Mouse (Mus musculus): ENCODE data around the gene Ampd2. TPM values are rescaled to one million over a fixed set of nuclear protein-coding genes. Genes with fewer than 3 reads are reported as not detected.
A peak's percentile ranks its signal among the peaks of the same experiment; 100 is the strongest.

Gene Ampd2
- polyA plus RNA-seq, 1 experiment from 2014 or later = 45.1 TPM

- H3K4me3 ChIP-seq (ENCODE audit: low read depth, low read length) = no peak overlapping the region
- no peak overlapping the region for H3K9ac ChIP-seq (ENCODE audit: low read length)
- no peak for DNase-seq (ENCODE audit: low spot score)
- no peaks in the 10 kb centered on the region for H3K36me3 ChIP-seq (ENCODE audit: control insufficient read depth, insufficient read depth, low read length)
- H3K4me1 ChIP-seq (replicated peaks; ENCODE audit: control insufficient read depth, insufficient read depth, low read length) = no peaks in the 10 kb centered on the region; the same call in 1 of the 2 replicates
- ATAC-seq (replicated peaks; ENCODE audit: low FRiP score) = no peak
- 87% methylated on average over 6 of the region's 6 CpGs for WGBS
- no peak overlapping the region for H3K4me2 ChIP-seq (ENCODE audit: low read depth, low read length, severe bottlenecking)
- no peak overlapping the region for H3K27ac ChIP-seq (ENCODE audit: low read depth, low read length)
- H3K9me3 ChIP-seq (ENCODE audit: control insufficient read depth, low read length) = no peaks in the 10 kb centered on the region
- H3K27me3 ChIP-seq (ENCODE audit: control insufficient read depth, insufficient read depth, low read length) = no peaks in the 10 kb centered on the region
Observed at GRCm38 (mm10) chr3:108102075-108102474, 15.6 kb upstream of the Ampd2 start.

GRCm38 (mm10) chr3:108101594-108101993, 15.1 kb upstream of the Ampd2 start:
- Histone ChIP-seq H3K4me2 (ENCODE audit: low read depth, low read length, severe bottlenecking) (no peak overlapping the region), H3K4me1 (replicated peaks; ENCODE audit: control insufficient read depth, insufficient read depth, low read length) (no peaks in the 10 kb centered on the region; the same call in 1 of the 2 replicates), H3K4me3 (ENCODE audit: low read depth, low read length) (no peak overlapping the region), H3K36me3 (ENCODE audit: control insufficient read depth, insufficient read depth, low read length) (no peaks in the 10 kb centered on the region), H3K27ac (ENCODE audit: low read depth, low read length) (no peak overlapping the region), H3K9me3 (ENCODE audit: control insufficient read depth, low read length) (no peaks in the 10 kb centered on the region), H3K27me3 (ENCODE audit: control insufficient read depth, insufficient read depth, low read length) (no peaks in the 10 kb centered on the region), H3K9ac (ENCODE audit: low read length) (no peak overlapping the region)
- ATAC-seq (replicated peaks; ENCODE audit: low FRiP score) (no peak), DNase-seq (ENCODE audit: low spot score) (no peak)
- WGBS = 56% methylated on average over 3 of the region's 3 CpGs

GRCm38 (mm10) chr3:108098316-108098715, 11.9 kb upstream of the Ampd2 start:
- Histone ChIP-seq H3K4me2 (ENCODE audit: low read depth, low read length, severe bottlenecking) (no peak overlapping the region), H3K4me3 (ENCODE audit: low read depth, low read length) (no peak overlapping the region), H3K9ac (ENCODE audit: low read length) (no peak overlapping the region), H3K4me1 (replicated peaks; ENCODE audit: control insufficient read depth, insufficient read depth, low read length) (no peaks in the 10 kb centered on the region; the same call in 1 of the 2 replicates), H3K27me3 (ENCODE audit: control insufficient read depth, insufficient read depth, low read length) (no peaks in the 10 kb centered on the region), H3K9me3 (ENCODE audit: control insufficient read depth, low read length) (no peaks in the 10 kb centered on the region), H3K27ac (ENCODE audit: low read depth, low read length) (no peak overlapping the region), H3K36me3 (ENCODE audit: control insufficient read depth, insufficient read depth, low read length) (no peaks in the 10 kb centered on the region)
- WGBS = 80% methylated on average over 6 of the region's 6 CpGs
- DNase-seq (ENCODE audit: low spot score) = no peak
- no peak for ATAC-seq (replicated peaks; ENCODE audit: low FRiP score)

GRCm38 (mm10) chr3:108097656-108098055, 11.2 kb upstream of the Ampd2 start:
- H3K27me3 ChIP-seq (ENCODE audit: control insufficient read depth, insufficient read depth, low read length) = no peaks in the 10 kb centered on the region
- no peaks in the 10 kb centered on the region; the same call in 1 of the 2 replicates for H3K4me1 ChIP-seq (replicated peaks; ENCODE audit: control insufficient read depth, insufficient read depth, low read length)
- DNase-seq (ENCODE audit: low spot score) (no peak), ATAC-seq (replicated peaks; ENCODE audit: low FRiP score) (no peak)
- H3K4me3 ChIP-seq (ENCODE audit: low read depth, low read length) = no peak overlapping the region
- no peaks in the 10 kb centered on the region for H3K9me3 ChIP-seq (ENCODE audit: control insufficient read depth, low read length)
- no peak overlapping the region for H3K9ac ChIP-seq (ENCODE audit: low read length)
- no peak overlapping the region for H3K4me2 ChIP-seq (ENCODE audit: low read depth, low read length, severe bottlenecking)
- no peaks in the 10 kb centered on the region for H3K36me3 ChIP-seq (ENCODE audit: control insufficient read depth, insufficient read depth, low read length)
- 83% methylated on average over 8 of the region's 8 CpGs for WGBS
- H3K27ac ChIP-seq (ENCODE audit: low read depth, low read length) = no peak overlapping the region

GRCm38 (mm10) chr3:108096726-108097125, 10.3 kb upstream of the Ampd2 start:
- Histone ChIP-seq H3K9me3 (ENCODE audit: control insufficient read depth, low read length) (no peaks in the 10 kb centered on the region), H3K4me1 (replicated peaks; ENCODE audit: control insufficient read depth, insufficient read depth, low read length) (no peaks in the 10 kb centered on the region; the same call in 1 of the 2 replicates), H3K9ac (ENCODE audit: low read length) (no peak overlapping the region), H3K27ac (ENCODE audit: low read depth, low read length) (0 out of 2 replicates have a peak overlapping the region, but pooled peaks have one; percentile 34), H3K4me3 (ENCODE audit: low read depth, low read length) (no peak overlapping the region), H3K27me3 (ENCODE audit: control insufficient read depth, insufficient read depth, low read length) (no peaks in the 10 kb centered on the region), H3K36me3 (ENCODE audit: control insufficient read depth, insufficient read depth, low read length) (no peaks in the 10 kb centered on the region), H3K4me2 (ENCODE audit: low read depth, low read length, severe bottlenecking) (no peak overlapping the region)
- ATAC-seq (replicated peaks; ENCODE audit: low FRiP score) (no peak), DNase-seq (ENCODE audit: low spot score) (no peak)
- WGBS = 87% methylated on average over 10 of the region's 10 CpGs

- ATAC-seq (replicated peaks; ENCODE audit: low FRiP score) (no peak), DNase-seq (ENCODE audit: low spot score) (no peak)
- Histone ChIP-seq H3K4me1 (replicated peaks; ENCODE audit: control insufficient read depth, insufficient read depth, low read length) (no peaks in the 10 kb centered on the region), H3K27me3 (ENCODE audit: control insufficient read depth, insufficient read depth, low read length) (no peaks in the 10 kb centered on the region), H3K9me3 (ENCODE audit: control insufficient read depth, low read length) (no peaks in the 10 kb centered on the region), H3K4me2 (ENCODE audit: low read depth, low read length, severe bottlenecking) (no peak overlapping the region), H3K9ac (ENCODE audit: low read length) (no peak overlapping the region), H3K4me3 (ENCODE audit: low read depth, low read length) (no peak overlapping the region), H3K36me3 (ENCODE audit: control insufficient read depth, insufficient read depth, low read length) (no peaks in the 10 kb centered on the region), H3K27ac (ENCODE audit: low read depth, low read length) (no peak overlapping the region)
- 81% methylated on average over 8 of the region's 8 CpGs for WGBS
Observed at GRCm38 (mm10) chr3:108096226-108096625, 9.8 kb upstream of the Ampd2 start.

GRCm38 (mm10) chr3:108094976-108095760, 8.7 kb upstream of the Ampd2 start:
- H3K4me1 ChIP-seq (replicated peaks; ENCODE audit: control insufficient read depth, insufficient read depth, low read length) = no peaks in the 10 kb centered on the region
- no peak overlapping the region for H3K9ac ChIP-seq (ENCODE audit: low read length)
- no peaks in the 10 kb centered on the region for H3K36me3 ChIP-seq (ENCODE audit: control insufficient read depth, insufficient read depth, low read length)
- WGBS = 92% methylated on average over 12 of the region's 12 CpGs
- DNase-seq (ENCODE audit: low spot score) = no peak
- no peak overlapping the region for H3K4me3 ChIP-seq (ENCODE audit: low read depth, low read length)
- H3K27ac ChIP-seq (ENCODE audit: low read depth, low read length) = no peak overlapping the region
- H3K4me2 ChIP-seq (ENCODE audit: low read depth, low read length, severe bottlenecking) = no peak overlapping the region
- ATAC-seq (replicated peaks; ENCODE audit: low FRiP score) = no peak
- no peaks in the 10 kb centered on the region for H3K9me3 ChIP-seq (ENCODE audit: control insufficient read depth, low read length)
- no peaks in the 10 kb centered on the region for H3K27me3 ChIP-seq (ENCODE audit: control insufficient read depth, insufficient read depth, low read length)

GRCm38 (mm10) chr3:108094146-108094545, 7.7 kb upstream of the Ampd2 start:
- H3K9me3 ChIP-seq (ENCODE audit: control insufficient read depth, low read length) = no peaks in the 10 kb centered on the region
- WGBS = 66% methylated on average over 1 of the region's 1 CpGs
- H3K27ac ChIP-seq (ENCODE audit: low read depth, low read length) = no peak overlapping the region
- H3K9ac ChIP-seq (ENCODE audit: low read length) = no peak overlapping the region
- H3K4me3 ChIP-seq (ENCODE audit: low read depth, low read length) = no peak overlapping the region
- DNase-seq (ENCODE audit: low spot score) (no peak), ATAC-seq (replicated peaks; ENCODE audit: low FRiP score) (no peak)
- H3K36me3 ChIP-seq (ENCODE audit: control insufficient read depth, insufficient read depth, low read length) = no peaks in the 10 kb centered on the region
- H3K4me1 ChIP-seq (replicated peaks; ENCODE audit: control insufficient read depth, insufficient read depth, low read length) = no peaks in the 10 kb centered on the region
- H3K4me2 ChIP-seq (ENCODE audit: low read depth, low read length, severe bottlenecking) = no peak overlapping the region
- no peaks in the 10 kb centered on the region for H3K27me3 ChIP-seq (ENCODE audit: control insufficient read depth, insufficient read depth, low read length)

GRCm38 (mm10) chr3:108093306-108093705, 6.9 kb upstream of the Ampd2 start:
- no peak overlapping the region for H3K27ac ChIP-seq (ENCODE audit: low read depth, low read length)
- no peaks in the 10 kb centered on the region for H3K9me3 ChIP-seq (ENCODE audit: control insufficient read depth, low read length)
- H3K4me2 ChIP-seq (ENCODE audit: low read depth, low read length, severe bottlenecking) = no peak overlapping the region
- H3K36me3 ChIP-seq (ENCODE audit: control insufficient read depth, insufficient read depth, low read length) = no peaks in the 10 kb centered on the region
- no peak overlapping the region for H3K9ac ChIP-seq (ENCODE audit: low read length)
- no peaks in the 10 kb centered on the region for H3K4me1 ChIP-seq (replicated peaks; ENCODE audit: control insufficient read depth, insufficient read depth, low read length)
- 50% methylated on average over 6 of the region's 6 CpGs for WGBS
- ATAC-seq (replicated peaks; ENCODE audit: low FRiP score) = no peak
- H3K4me3 ChIP-seq (ENCODE audit: low read depth, low read length) = no peak overlapping the region
- no peaks in the 10 kb centered on the region for H3K27me3 ChIP-seq (ENCODE audit: control insufficient read depth, insufficient read depth, low read length)
- DNase-seq (ENCODE audit: low spot score) = no peak

Measured in forebrain, embryonic 11.5 days (tissue).